Mouse (Mus musculus) adrenal gland, postnatal 10 days (tissue): Measurements from ENCODE around the gene Arap2. TPM values are rescaled to one million over a fixed set of nuclear protein-coding genes. Genes with fewer than 3 reads are reported as not detected.

Experiments
- DNase-seq: peaks from one replicate; pipeline ENCODE4 v3.0.0; 2021; ENCODE audit warnings: mixed read lengths
- total RNA-seq, 2 experiments: library from RNA; stranded (reverse); gene quantifications; 2 replicates each; pipeline ENCODE4 v1.2.3; 2021

The Arap2 gene
- total RNA-seq, 2 experiments from 2014 or later, result 7.8 to 9.6 TPM

DNA sequence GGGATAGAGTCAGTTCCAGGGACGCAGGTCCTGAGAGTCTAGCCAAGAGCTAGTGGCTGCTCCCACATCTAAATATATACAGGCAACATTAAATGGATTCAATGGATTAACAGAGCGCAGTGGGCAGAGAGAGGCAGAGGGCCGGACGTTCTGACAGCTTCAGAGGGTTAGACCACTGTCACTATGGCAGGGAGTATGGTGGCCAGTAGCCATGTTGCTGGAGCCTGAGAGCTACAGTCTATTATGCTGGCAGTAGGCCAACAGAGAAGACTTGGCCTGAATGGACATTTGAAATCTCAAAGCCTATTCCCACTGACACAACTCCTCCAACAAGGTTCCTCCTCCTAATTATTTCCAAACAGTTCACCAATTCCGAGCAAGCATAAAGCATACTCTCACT lies 137.1 kb downstream of the Arap2 start:
- DNase-seq, result no peak

DNA sequence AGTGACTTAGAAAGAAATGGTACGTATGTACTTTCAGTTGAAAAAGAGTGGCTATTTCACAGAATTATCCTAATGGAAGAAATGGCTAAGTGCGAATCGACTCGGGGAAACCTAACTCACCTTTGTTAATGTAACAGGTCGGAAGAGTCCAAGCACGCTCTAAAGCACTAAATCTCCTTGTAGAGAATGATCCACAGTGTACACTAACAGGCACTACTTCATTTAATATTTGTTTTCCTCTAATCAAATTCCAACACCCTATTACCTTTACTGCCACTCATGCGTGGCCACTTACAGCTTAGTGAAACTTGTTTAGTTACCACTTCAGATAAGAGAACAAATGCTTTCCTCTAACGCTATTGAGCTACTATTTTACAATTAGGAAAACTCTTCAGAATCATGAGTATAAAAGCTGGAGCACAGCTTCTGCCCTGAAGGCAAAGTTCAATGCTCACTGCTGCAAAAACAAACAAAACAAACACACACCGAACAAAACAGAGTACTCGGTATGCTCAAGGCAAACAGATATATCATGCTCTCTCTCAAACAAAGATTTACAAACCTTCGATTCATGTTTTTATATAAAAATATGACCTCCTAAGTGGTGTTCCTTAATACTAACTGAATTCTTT lies 143.0 kb downstream of the Arap2 start:
- DNase-seq, result no peak

DNA sequence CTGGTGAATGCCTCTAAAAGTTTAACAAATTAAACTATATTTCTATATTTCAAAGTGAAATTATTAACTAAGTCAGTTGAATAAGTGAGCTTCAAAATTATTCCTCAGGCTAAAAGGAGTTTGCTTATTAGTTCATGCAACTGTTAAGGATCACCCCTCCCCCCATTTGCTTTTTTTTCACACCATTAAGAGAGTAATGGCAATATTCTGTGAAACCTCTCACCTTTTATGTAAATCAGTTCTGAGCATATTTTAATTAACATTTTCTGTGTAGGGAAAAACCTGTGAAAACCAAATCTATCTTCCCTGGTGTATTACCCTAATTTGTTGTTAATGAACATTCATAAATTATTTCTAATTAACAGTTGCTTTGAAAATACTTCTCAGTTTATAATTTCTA lies 147.7 kb downstream of the Arap2 start:
- DNase-seq, result no peak

DNA sequence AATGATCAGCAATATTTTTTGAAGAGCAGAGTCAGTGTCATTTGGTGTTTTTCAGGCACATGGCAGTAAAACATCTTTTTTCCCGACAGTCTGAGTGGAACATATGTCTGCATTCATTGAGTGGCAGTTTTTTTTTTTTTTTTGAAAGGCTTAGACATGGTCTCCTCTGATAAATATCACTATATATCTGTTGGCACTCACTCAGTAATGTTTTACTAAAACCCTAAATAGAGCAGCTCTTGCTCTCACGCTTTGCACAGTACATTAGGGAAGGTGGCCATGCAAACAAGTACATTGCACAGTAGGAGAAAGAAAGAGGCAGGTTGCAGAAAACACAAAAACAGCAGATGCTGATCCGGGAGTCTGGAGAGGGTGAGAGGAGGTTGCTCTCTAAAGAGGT lies 154.0 kb downstream of the Arap2 start:
- DNase-seq, result no peak

DNA sequence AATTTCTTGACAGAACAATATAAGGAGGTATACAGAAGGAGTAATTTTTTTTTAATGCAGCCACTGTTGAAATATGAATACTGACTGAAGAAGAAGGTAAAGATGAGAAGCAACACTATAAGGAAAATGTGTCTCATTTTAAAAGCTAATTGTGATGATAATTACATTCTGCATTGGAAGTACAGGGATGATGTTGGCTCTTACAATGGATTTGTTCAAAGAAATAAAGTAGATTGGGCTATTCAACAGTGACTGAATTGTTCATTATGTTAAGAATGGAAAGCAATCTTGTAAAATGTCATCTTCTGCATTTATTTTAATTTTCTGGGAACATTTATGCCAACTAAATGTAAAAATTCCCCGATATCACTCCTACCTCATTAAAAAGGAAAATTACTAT lies 178.6 kb downstream of the Arap2 start:
- DNase-seq, result no peak

DNA sequence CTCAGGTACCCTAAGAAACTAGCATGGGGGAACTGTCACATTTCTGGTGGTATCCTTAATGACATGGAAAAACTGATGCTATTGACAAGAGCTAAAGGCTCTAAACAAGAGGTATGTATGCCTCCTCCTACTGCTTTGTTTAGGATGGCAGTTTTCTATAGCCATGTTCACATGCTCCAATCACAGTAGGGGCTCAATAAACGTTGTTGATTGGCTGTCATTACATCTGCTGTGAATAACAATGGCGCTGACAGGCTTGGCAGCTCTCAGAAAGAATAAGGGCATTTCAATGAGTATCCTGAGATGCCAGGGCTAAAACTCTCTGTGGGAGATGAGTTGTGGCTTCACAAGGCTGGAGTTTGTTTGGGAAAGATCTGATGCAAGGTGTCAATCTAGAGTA lies 183.3 kb downstream of the Arap2 start:
- no peak for DNase-seq

DNA sequence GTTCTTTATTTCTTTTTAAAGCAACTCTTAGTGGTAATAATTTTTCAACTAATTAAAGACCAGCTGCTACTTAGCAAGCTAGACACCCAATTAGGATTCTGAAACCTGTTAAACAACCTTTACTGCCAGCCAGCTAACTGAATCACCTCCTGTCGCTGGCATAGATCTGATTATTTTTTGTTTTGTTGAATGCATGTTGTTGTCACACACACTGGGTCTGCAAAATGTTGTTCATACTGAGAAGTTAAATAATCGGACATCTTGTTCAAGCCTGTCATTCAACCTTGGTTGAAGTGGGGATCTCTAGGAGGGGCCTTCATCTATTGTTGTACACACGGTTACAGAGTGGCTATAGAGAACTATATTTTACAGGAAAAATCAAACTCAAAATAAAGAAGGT lies 184.3 kb downstream of the Arap2 start:
- no peak for DNase-seq

DNA sequence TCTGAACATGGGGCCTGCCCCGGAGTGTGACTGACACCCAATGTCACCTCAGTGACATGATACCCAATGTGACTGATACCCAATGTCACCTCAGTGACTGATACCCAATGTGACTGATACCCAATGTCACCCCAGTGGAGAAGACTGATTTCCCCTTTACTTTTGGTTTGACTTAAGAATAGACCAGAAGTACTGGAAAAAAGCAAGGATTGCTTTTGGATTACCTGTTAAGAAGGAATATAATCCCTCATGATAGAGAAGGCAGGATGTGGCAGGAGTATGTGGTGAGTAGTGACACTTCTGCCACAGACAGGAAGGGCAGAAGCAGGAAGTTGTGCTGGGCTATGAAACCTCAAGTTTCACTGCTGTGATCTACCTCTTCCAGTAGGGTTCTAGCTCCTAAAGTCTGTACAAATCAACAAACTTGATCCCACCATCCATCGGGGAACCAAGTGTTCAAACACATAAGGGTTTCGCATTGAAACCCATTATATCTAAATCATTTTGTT lies 191.6 kb downstream of the Arap2 start:
- no peak for DNase-seq

Other genes with a start within 250 kb of the Arap2 start
- not detected for gene Dthd1, start 47.7 kb upstream of the Arap2 start, total RNA-seq